19 mouse cellular contexts compared by ENCODE assay signal in genomic region chr5:132334796-132335195, GRCm38 (mm10).
"Had no signal": no experiment of that assay in that cellular context is flagged by ENCODE, and none has a peak within 500 bp of the region (broad histone marks: within the 10 kb centered on the region; RNA-seq: fewer than 3 reads in every experiment).

No protein-coding gene starts in this region.

- DNase-seq: liver, embryonic 13.5 days; liver, postnatal 0 days; midbrain, embryonic 14.5 days; retina, postnatal 1 day; right cerebral cortex, adult 18-20 months; right cerebral cortex, postnatal 25 days; right cerebral cortex, postnatal 4 days; spleen, adult 18-20 months; thymus, adult 18-20 months; thymus, postnatal 14 days; thymus, postnatal 36 days had no signal

- H3K4me3 ChIP-seq: liver, embryonic 13.5 days; liver, embryonic 15.5 days; midbrain, embryonic 10.5 days; midbrain, embryonic 12.5 days; myocyte; neural tube, embryonic 13.5 days; neural tube, embryonic 15.5 days had no signal

- H3K9me3 ChIP-seq: liver, embryonic 13.5 days; liver, embryonic 15.5 days; midbrain, embryonic 10.5 days; midbrain, embryonic 12.5 days; neural tube, embryonic 13.5 days; neural tube, embryonic 15.5 days had no signal

- H3K27me3 ChIP-seq: liver, embryonic 13.5 days; liver, embryonic 15.5 days; midbrain, embryonic 12.5 days; neural tube, embryonic 13.5 days; neural tube, embryonic 15.5 days had no signal

- H3K27ac ChIP-seq: liver, embryonic 13.5 days; liver, embryonic 15.5 days; midbrain, embryonic 10.5 days; midbrain, embryonic 12.5 days; neural tube, embryonic 13.5 days; neural tube, embryonic 15.5 days had no signal

- H3K36me3 ChIP-seq: liver, embryonic 13.5 days; liver, embryonic 15.5 days; midbrain, embryonic 10.5 days; midbrain, embryonic 12.5 days; neural tube, embryonic 13.5 days; neural tube, embryonic 15.5 days had no signal

- H3K9ac ChIP-seq: liver, embryonic 13.5 days; liver, embryonic 15.5 days; liver, postnatal 0 days; midbrain, embryonic 12.5 days; neural tube, embryonic 13.5 days; neural tube, embryonic 15.5 days had no signal

- H3K4me2 ChIP-seq: liver, embryonic 11.5 days; liver, embryonic 13.5 days; liver, embryonic 15.5 days; midbrain, embryonic 12.5 days; neural tube, embryonic 13.5 days; neural tube, embryonic 15.5 days had no signal

- ATAC-seq: liver, postnatal 0 days; midbrain, embryonic 16.5 days had no signal
